Mouse (Mus musculus) kidney, embryonic 14.5 days (tissue): ENCODE measurements around the gene 1700057G04Rik. TPM values are rescaled to one million over a fixed set of nuclear protein-coding genes. Genes with fewer than 3 reads are reported as not detected.

Source experiments
- ATAC-seq: fragments of 200-750 bp; cut with Nextera tagmentation; 2 replicates; pipeline ENCODE4 v1.8.0; 2017; ENCODE audit warnings: moderate number of reproducible peaks, mild to moderate bottlenecking, moderate TSS enrichment, moderate library complexity; ENCODE audit not compliant: low FRiP score, low TSS enrichment
- H3K27ac ChIP-seq: fragments of 300-500 bp; sonication (generic); 2 replicates; pipeline ENCODE4 v1.5.1; 2014; ENCODE audit warnings: low read depth, mild to moderate bottlenecking, low read length, moderate library complexity, mixed read lengths
- H3K27me3 ChIP-seq: fragments of 300-500 bp; sonication (generic); 2 replicates; pipeline ENCODE4 v1.6.1; 2014; ENCODE audit warnings: mild to moderate bottlenecking, low read length; ENCODE audit not compliant: control insufficient read depth, insufficient read depth
- H3K36me3 ChIP-seq: fragments of 300-500 bp; sonication (generic); 2 replicates; pipeline ENCODE4 v1.6.1; 2014; ENCODE audit warnings: low read length, mixed read lengths; ENCODE audit not compliant: control insufficient read depth, insufficient read depth
- H3K4me1 ChIP-seq: fragments of 300-500 bp; sonication (generic); 2 replicates; pipeline ENCODE4 v1.6.1; 2014; ENCODE audit warnings: low read length, mixed read lengths; ENCODE audit not compliant: control insufficient read depth, insufficient read depth
- H3K4me2 ChIP-seq: fragments of 300-500 bp; sonication (generic); replicated peaks from 2 replicates; pipeline ENCODE4 v1.6.1; 2014; ENCODE audit warnings: low read depth, mild to moderate bottlenecking, low read length
- H3K4me3 ChIP-seq: fragments of 300-500 bp; sonication (generic); 2 replicates; pipeline ENCODE4 v1.5.1; 2014; ENCODE audit warnings: mild to moderate bottlenecking, low read length
- H3K9ac ChIP-seq: fragments of 300-500 bp; sonication (generic); 2 replicates; pipeline ENCODE4 v1.6.1; 2014; ENCODE audit warnings: low read depth, mild to moderate bottlenecking, low read length, moderate library complexity
- H3K9me3 ChIP-seq: fragments of 300-500 bp; sonication (generic); 2 replicates; pipeline ENCODE4 v1.6.1; 2016; ENCODE audit warnings: low read length; ENCODE audit not compliant: control insufficient read depth
- WGBS: fragments of 180-500 bp; shearing (Covaris S2); extraction: QIAGEN DNeasy Blood & Tissue Kit; methylation state at CpG from one replicate; pipeline ENCODE4 v1.1.7; 2014; 5-methylcytosine and 5-hydroxymethylcytosine counted together
- polyA plus RNA-seq: library from polyadenylated mRNA; unstranded; fragments of >200 nt; fragmentation: Nextera tagmentation; extraction: Ambion mirVana; gene quantifications from 2 replicates; pipeline ENCODE4 v1.2.1, GENCODE M21; 2014

The 1700057G04Rik gene
- polyA plus RNA-seq, 1 experiment from 2014 or later = not detected

DNA sequence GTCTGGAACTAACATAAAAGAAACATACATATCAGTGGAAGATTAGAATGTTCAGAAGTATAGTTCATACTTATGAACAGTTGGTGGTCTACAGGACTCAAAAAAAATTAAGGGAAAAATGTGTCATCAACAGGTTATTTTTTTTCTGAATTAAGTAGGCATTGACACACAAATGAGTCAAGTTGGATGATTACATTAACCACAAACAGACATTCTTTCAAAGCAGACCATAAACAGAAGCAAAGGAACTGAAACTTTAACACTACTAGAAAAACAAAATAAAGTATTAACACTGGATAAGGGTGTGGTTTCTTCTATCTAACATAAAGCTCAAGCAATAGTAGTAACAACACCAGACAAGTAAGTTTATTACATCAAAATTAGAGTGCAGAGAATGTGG, 59.7 kb downstream of the 1700057G04Rik start:
- Histone ChIP-seq H3K9me3 (no peaks in the 10 kb centered on the region), H3K9ac (no peak overlapping the region), H3K4me1 (no peaks in the 10 kb centered on the region), H3K36me3 (no peaks in the 10 kb centered on the region), H3K27ac (no peak overlapping the region), H3K27me3 (no peaks in the 10 kb centered on the region), H3K4me2 (no peak overlapping the region), H3K4me3 (no peak overlapping the region)
- no peak for ATAC-seq

DNA sequence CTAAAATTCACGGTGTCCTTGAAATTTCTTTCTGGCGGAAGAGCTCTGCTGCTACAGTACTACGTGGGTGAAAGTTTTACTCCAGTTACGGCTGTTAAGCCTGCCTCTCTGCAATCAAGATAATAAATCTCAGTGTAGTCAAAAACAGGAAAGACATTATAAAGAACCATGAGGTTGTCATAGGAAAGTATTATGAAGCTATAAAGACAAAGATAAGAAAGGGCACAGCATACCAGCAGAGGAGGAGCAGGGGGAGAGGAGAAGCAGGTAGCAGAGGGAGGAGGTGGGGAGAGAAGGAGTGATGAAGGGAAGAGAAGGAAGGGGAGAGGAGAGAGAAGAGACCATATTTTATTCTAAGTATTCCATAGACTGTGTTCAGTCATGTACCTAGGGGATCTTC, 64.7 kb downstream of the 1700057G04Rik start:
- Histone ChIP-seq H3K9ac (no peak overlapping the region), H3K4me1 (no peaks in the 10 kb centered on the region), H3K36me3 (no peaks in the 10 kb centered on the region), H3K4me3 (no peak overlapping the region), H3K27ac (no peak overlapping the region), H3K27me3 (no peaks in the 10 kb centered on the region), H3K4me2 (no peak overlapping the region), H3K9me3 (no peaks in the 10 kb centered on the region)
- ATAC-seq = no peak
- WGBS = 18% methylated on average over 4 of the region's 4 CpGs

DNA sequence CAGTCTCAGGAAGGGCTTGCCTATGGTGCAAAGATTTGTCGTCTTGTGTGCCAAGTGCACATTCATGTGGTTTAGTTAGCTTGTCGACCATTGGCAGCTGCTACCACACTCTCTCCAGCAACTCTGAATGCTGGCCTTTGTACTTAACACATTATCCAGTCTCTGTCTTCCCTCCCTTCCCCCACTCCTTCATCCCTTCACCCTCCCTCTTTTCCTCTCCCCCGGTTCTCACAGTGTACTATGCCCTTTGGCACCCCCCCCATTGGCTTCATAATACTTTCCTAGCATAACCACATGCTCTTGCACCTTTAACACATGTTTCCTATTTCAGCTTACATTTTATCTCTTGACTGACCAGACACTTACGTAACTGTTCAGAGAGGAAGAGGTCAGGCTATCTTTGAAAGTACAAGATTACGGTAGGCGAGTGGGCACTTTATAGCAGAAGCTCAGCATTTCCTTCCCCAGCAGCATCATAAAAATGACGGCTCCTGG, 65.6 kb downstream of the 1700057G04Rik start:
- H3K4me2 ChIP-seq = no peak overlapping the region
- H3K27me3 ChIP-seq = no peaks in the 10 kb centered on the region
- WGBS = 47% methylated on average over 7 of the region's 7 CpGs
- no peaks in the 10 kb centered on the region for H3K36me3 ChIP-seq
- H3K27ac ChIP-seq = no peak overlapping the region
- no peak overlapping the region for H3K4me3 ChIP-seq
- H3K9ac ChIP-seq = no peak overlapping the region
- ATAC-seq = no peak
- H3K9me3 ChIP-seq = no peaks in the 10 kb centered on the region
- no peaks in the 10 kb centered on the region for H3K4me1 ChIP-seq

- Histone ChIP-seq H3K27me3 (no peaks in the 10 kb centered on the region), H3K36me3 (no peaks in the 10 kb centered on the region), H3K9ac (no peak overlapping the region), H3K4me2 (no peak overlapping the region), H3K4me1 (no peaks in the 10 kb centered on the region), H3K27ac (no peak overlapping the region), H3K4me3 (no peak overlapping the region), H3K9me3 (no peaks in the 10 kb centered on the region)
- no peak for ATAC-seq
- WGBS = 65% methylated on average over 8 of the region's 8 CpGs
Observed at GRCm38 (mm10) chr9:92375378-92375777, 66.2 kb downstream of the 1700057G04Rik start.

- Histone ChIP-seq H3K4me2 (no peak overlapping the region), H3K9me3 (no peaks in the 10 kb centered on the region), H3K4me1 (no peaks in the 10 kb centered on the region), H3K27me3 (no peaks in the 10 kb centered on the region), H3K36me3 (no peaks in the 10 kb centered on the region), H3K4me3 (no peak overlapping the region), H3K9ac (no peak overlapping the region), H3K27ac (no peak overlapping the region)
- no peak for ATAC-seq
- WGBS = 80% methylated on average over 1 of the region's 1 CpGs
Observed at GRCm38 (mm10) chr9:92377967-92378366, 68.8 kb downstream of the 1700057G04Rik start.

GRCm38 (mm10) chr9:92379240-92379639, 70.1 kb downstream of the 1700057G04Rik start:
- Histone ChIP-seq H3K9ac (no peak overlapping the region), H3K27me3 (no peaks in the 10 kb centered on the region), H3K4me2 (no peak overlapping the region), H3K9me3 (no peaks in the 10 kb centered on the region), H3K4me3 (no peak overlapping the region), H3K27ac (no peak overlapping the region), H3K36me3 (no peaks in the 10 kb centered on the region), H3K4me1 (no peaks in the 10 kb centered on the region)
- ATAC-seq = no peak
- 69% methylated on average over 5 of the region's 5 CpGs for WGBS

DNA sequence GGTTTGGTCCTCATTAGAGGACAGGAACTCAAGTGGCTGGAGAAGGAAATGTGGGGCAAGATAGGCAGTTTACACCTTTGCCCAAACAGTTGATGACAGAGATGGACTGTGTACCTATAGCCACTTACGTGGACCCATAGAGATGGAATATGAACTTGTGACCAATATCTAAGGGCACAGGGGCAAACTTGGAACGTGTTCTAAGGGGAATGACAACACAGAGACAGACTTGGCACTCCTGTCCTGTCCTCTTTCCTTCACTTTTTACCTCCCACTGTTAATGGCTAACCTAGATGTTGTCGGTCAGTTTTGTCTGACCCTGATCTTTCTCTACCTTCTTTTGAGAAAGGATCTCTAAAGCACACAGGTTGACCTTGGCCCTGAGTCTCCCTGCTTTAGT, 74.2 kb downstream of the 1700057G04Rik start:
- Histone ChIP-seq H3K9ac (no peak overlapping the region), H3K27ac (no peak overlapping the region), H3K4me2 (no peak overlapping the region), H3K9me3 (no peaks in the 10 kb centered on the region), H3K4me3 (no peak overlapping the region), H3K27me3 (no peaks in the 10 kb centered on the region), H3K36me3 (no peaks in the 10 kb centered on the region), H3K4me1 (no peaks in the 10 kb centered on the region)
- no peak for ATAC-seq
- 82% methylated on average over 3 of the region's 3 CpGs for WGBS

DNA sequence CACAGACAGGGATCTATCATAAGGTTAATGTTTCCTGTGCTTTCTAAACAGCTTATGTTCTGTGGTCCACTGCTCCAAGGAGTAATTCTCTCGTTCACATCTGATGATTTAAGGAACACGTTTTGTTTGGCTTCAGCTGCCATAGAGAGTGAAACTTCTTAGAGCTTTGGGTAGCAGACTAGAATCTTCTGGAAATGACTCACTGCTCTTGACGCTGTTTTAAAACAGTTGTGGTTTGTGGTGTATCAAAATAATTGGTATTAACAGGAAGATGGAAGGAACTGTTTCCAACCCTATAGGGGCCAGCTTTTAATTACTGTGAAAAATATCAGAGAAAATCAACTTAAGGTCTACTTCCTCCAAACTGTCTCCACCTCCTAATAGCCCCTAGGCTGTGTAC, 75.2 kb downstream of the 1700057G04Rik start:
- Histone ChIP-seq H3K4me2 (no peak overlapping the region), H3K27ac (no peak overlapping the region), H3K9ac (no peak overlapping the region), H3K4me3 (no peak overlapping the region), H3K27me3 (no peaks in the 10 kb centered on the region), H3K36me3 (no peaks in the 10 kb centered on the region), H3K9me3 (no peaks in the 10 kb centered on the region), H3K4me1 (no peaks in the 10 kb centered on the region)
- WGBS = 49% methylated on average over 3 of the region's 3 CpGs
- ATAC-seq = no peak

- Histone ChIP-seq H3K36me3 (no peaks in the 10 kb centered on the region), H3K4me2 (no peak overlapping the region), H3K4me1 (no peaks in the 10 kb centered on the region), H3K27ac (no peak overlapping the region), H3K4me3 (no peak overlapping the region), H3K9me3 (no peaks in the 10 kb centered on the region), H3K9ac (no peak overlapping the region), H3K27me3 (no peaks in the 10 kb centered on the region)
- no peak for ATAC-seq
- WGBS = 79% methylated on average over 1 of the region's 1 CpGs
Observed at GRCm38 (mm10) chr9:92385831-92386230, 76.7 kb downstream of the 1700057G04Rik start.

DNA sequence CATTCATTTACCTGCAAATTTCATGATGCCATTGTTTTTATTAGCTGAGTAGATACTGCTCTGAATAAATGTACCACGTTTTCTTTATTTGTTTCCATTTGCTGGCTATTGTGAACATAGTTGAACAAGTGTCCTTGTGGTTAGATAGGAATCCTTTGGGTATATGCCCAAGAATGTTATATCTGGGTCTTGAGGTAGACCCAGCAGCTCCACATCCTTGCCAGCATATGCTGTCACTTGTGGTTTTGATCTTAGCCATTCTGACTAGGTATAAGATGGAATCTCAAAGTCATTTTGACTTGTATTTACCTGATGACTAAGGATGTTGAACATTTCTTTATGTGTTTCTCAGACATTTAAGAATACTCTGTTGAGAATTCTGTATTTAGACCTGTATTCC, 77.7 kb downstream of the 1700057G04Rik start:
- Histone ChIP-seq H3K4me2 (no peak overlapping the region), H3K27me3 (no peaks in the 10 kb centered on the region), H3K4me1 (no peaks in the 10 kb centered on the region), H3K9ac (no peak overlapping the region), H3K9me3 (no peaks in the 10 kb centered on the region), H3K27ac (no peak overlapping the region), H3K36me3 (no peaks in the 10 kb centered on the region), H3K4me3 (no peak overlapping the region)
- ATAC-seq = no peak
- 85% methylated on average over 1 of the region's 1 CpGs for WGBS
